Mouse (Mus musculus) embryonic facial prominence, embryonic 11.5 days (tissue): ENCODE results near the gene Gm17651. TPM values are rescaled to one million over a fixed set of nuclear protein-coding genes. Genes with fewer than 3 reads are reported as not detected.
A peak's percentile ranks its signal among the peaks of the same experiment; 100 is the strongest.

Experiments
- ATAC-seq: fragments of 200-750 bp; cut with Nextera tagmentation; replicated peaks from 2 replicates; pipeline ENCODE4 v1.8.0; 2017; ENCODE audit warnings: low read depth; ENCODE audit not compliant: insufficient number of reproducible peaks, low FRiP score, low TSS enrichment
- DNase-seq: peaks from one replicate; pipeline ENCODE4 v3.0.0-alpha.2; 2015; ENCODE audit warnings: low spot score
- H3K27ac ChIP-seq: fragments of 300-500 bp; sonication (generic); replicated peaks from 2 replicates; pipeline ENCODE4 v1.5.1; 2014; ENCODE audit warnings: mild to moderate bottlenecking, low read depth, low read length, control low read depth
- H3K27me3 ChIP-seq: fragments of 300-500 bp; sonication (generic); 2 replicates; pipeline ENCODE4 v1.6.1; 2014; ENCODE audit warnings: mild to moderate bottlenecking, low read length, moderate library complexity, mixed read lengths; ENCODE audit not compliant: control insufficient read depth, insufficient read depth
- H3K36me3 ChIP-seq: fragments of 300-500 bp; sonication (generic); replicated peaks from 2 replicates; pipeline ENCODE4 v1.6.1; 2014; ENCODE audit warnings: low read depth, mild to moderate bottlenecking, low read length, moderate library complexity, mixed read lengths; ENCODE audit not compliant: control insufficient read depth, insufficient read depth
- H3K4me1 ChIP-seq: fragments of 300-500 bp; sonication (generic); 2 replicates; pipeline ENCODE4 v1.6.1; 2014; ENCODE audit warnings: low read length, mixed read lengths; ENCODE audit not compliant: control insufficient read depth, insufficient read depth
- H3K4me2 ChIP-seq: fragments of 300-500 bp; sonication (generic); 2 replicates; pipeline ENCODE4 v1.6.1; 2014; ENCODE audit warnings: low read depth, mild to moderate bottlenecking, control low read depth, low read length, moderate library complexity
- H3K4me3 ChIP-seq: fragments of 300-500 bp; sonication (generic); 2 replicates; pipeline ENCODE4 v1.5.1; 2014; ENCODE audit warnings: low read depth, low read length, control low read depth
- H3K9ac ChIP-seq: fragments of 300-500 bp; sonication (generic); replicated peaks from 2 replicates; pipeline ENCODE4 v1.6.1; 2014; ENCODE audit warnings: mild to moderate bottlenecking, control low read depth, low read length
- H3K9me3 ChIP-seq: fragments of 300-500 bp; sonication (generic); replicated peaks from 2 replicates; pipeline ENCODE4 v1.6.1; 2016; ENCODE audit warnings: mild to moderate bottlenecking, low read length, inconsistent platforms, mixed read lengths; ENCODE audit not compliant: control insufficient read depth
- WGBS: fragments of 180-500 bp; shearing (Covaris S2); extraction: QIAGEN DNeasy Blood & Tissue Kit; methylation state at CpG from one replicate; pipeline ENCODE4 v1.1.7; 2014; 5-methylcytosine and 5-hydroxymethylcytosine counted together
- polyA plus RNA-seq: library from polyadenylated mRNA; unstranded; fragments of >200 nt; fragmentation: Nextera tagmentation; extraction: Ambion mirVana; gene quantifications from 2 replicates; pipeline ENCODE4 v1.2.1, GENCODE M21; 2014

Gm17651 gene
- polyA plus RNA-seq, 1 experiment from 2014 or later: not detected

- no peak within 1 kb of the TSS for H3K27ac ChIP-seq
These were observed 16.7 kb downstream of the Gm17651 start, which contains the start of gene Prkab2 for GRCm38 (mm10) chr3:97657655-97658411. TSS of gene Prkab2 (plus strand) at chr3:97658193.

GRCm38 (mm10) chr3:97654901-97655300, 19.6 kb downstream of the Gm17651 start:
- Histone ChIP-seq H3K27ac (no peak overlapping the region), H3K9me3 (no peaks in the 10 kb centered on the region), H3K4me3 (no peak overlapping the region), H3K9ac (no peak overlapping the region), H3K4me1 (no peaks in the 10 kb centered on the region; the same call in 1 of the 2 replicates), H3K4me2 (no peak overlapping the region), H3K27me3 (no peaks in the 10 kb centered on the region), H3K36me3 (no peaks in the 10 kb centered on the region)
- WGBS: 80% methylated on average over 8 of the region's 8 CpGs
- no peak for DNase-seq
- no peak for ATAC-seq

More at GRCm38 (mm10) chr3:97657655-97658411, 16.7 kb downstream of the Gm17651 start, which contains the start of gene Prkab2:
- H3K4me1 ChIP-seq: no peaks in the 10 kb centered on the region; the same call in 1 of the 2 replicates
- 3% methylated on average over 45 of the region's 51 CpGs for WGBS
- ATAC-seq (peak; percentile 94), DNase-seq (peak; percentile 99)
- H3K4me2 ChIP-seq: peak within 1 kb of the TSS; percentile 58
- H3K36me3 ChIP-seq: no peaks in the 10 kb centered on the region
- no peaks in the 10 kb centered on the region for H3K27me3 ChIP-seq
- peak within 1 kb of the TSS; percentile 82 for H3K4me3 ChIP-seq
- H3K9ac ChIP-seq: peak within 1 kb of the TSS; percentile 65
- H3K9me3 ChIP-seq: no peaks in the 10 kb centered on the region

- no peak overlapping the region for H3K27ac ChIP-seq
- H3K36me3 ChIP-seq: no peaks in the 10 kb centered on the region
- ATAC-seq (no peak), DNase-seq (no peak)
- H3K27me3 ChIP-seq: no peaks in the 10 kb centered on the region
- WGBS: 92% methylated on average over 5 of the region's 5 CpGs
- H3K4me1 ChIP-seq: no peaks in the 10 kb centered on the region; the same call in 1 of the 2 replicates
- no peak overlapping the region for H3K4me3 ChIP-seq
- no peak overlapping the region for H3K4me2 ChIP-seq
- no peak overlapping the region for H3K9ac ChIP-seq
- H3K9me3 ChIP-seq: no peaks in the 10 kb centered on the region
These were observed 20.7 kb downstream of the Gm17651 start for GRCm38 (mm10) chr3:97653781-97654180.

GRCm38 (mm10) chr3:97651604-97652003, 22.9 kb downstream of the Gm17651 start:
- Histone ChIP-seq H3K36me3 (no peaks in the 10 kb centered on the region), H3K27ac (no peak overlapping the region), H3K27me3 (no peaks in the 10 kb centered on the region), H3K4me3 (no peak overlapping the region), H3K9me3 (no peaks in the 10 kb centered on the region), H3K4me1 (no peaks in the 10 kb centered on the region), H3K9ac (no peak overlapping the region), H3K4me2 (no peak overlapping the region)
- no peak for DNase-seq
- ATAC-seq: no peak
- 88% methylated on average over 10 of the region's 10 CpGs for WGBS

- Histone ChIP-seq H3K4me2 (no peak overlapping the region), H3K9ac (no peak overlapping the region), H3K4me1 (no peaks in the 10 kb centered on the region), H3K27ac (no peak overlapping the region), H3K27me3 (no peaks in the 10 kb centered on the region), H3K9me3 (no peaks in the 10 kb centered on the region), H3K4me3 (no peak overlapping the region), H3K36me3 (no peaks in the 10 kb centered on the region)
- 81% methylated on average over 6 of the region's 6 CpGs for WGBS
- DNase-seq (no peak), ATAC-seq (no peak)
These were observed 25.0 kb downstream of the Gm17651 start for GRCm38 (mm10) chr3:97649469-97649868.

- ATAC-seq (no peak), DNase-seq (no peak)
- H3K4me1 ChIP-seq: no peaks in the 10 kb centered on the region
- no peak overlapping the region for H3K4me3 ChIP-seq
- no peaks in the 10 kb centered on the region for H3K9me3 ChIP-seq
- no peaks in the 10 kb centered on the region for H3K27me3 ChIP-seq
- no peaks in the 10 kb centered on the region for H3K36me3 ChIP-seq
- no peak overlapping the region for H3K27ac ChIP-seq
- WGBS: 77% methylated on average over 3 of the region's 3 CpGs
- no peak overlapping the region for H3K4me2 ChIP-seq
- no peak overlapping the region for H3K9ac ChIP-seq
These were observed 25.5 kb downstream of the Gm17651 start for GRCm38 (mm10) chr3:97649022-97649421.

GRCm38 (mm10) chr3:97648518-97648917, 26.0 kb downstream of the Gm17651 start:
- Histone ChIP-seq H3K9ac (no peak overlapping the region), H3K36me3 (no peaks in the 10 kb centered on the region), H3K27me3 (no peaks in the 10 kb centered on the region), H3K4me1 (no peaks in the 10 kb centered on the region), H3K27ac (no peak overlapping the region), H3K4me2 (no peak overlapping the region), H3K4me3 (no peak overlapping the region), H3K9me3 (no peaks in the 10 kb centered on the region)
- DNase-seq (no peak), ATAC-seq (no peak)
- 41% methylated on average over 1 of the region's 1 CpGs for WGBS

GRCm38 (mm10) chr3:97642001-97642400, 32.5 kb downstream of the Gm17651 start:
- H3K27me3 ChIP-seq: no peaks in the 10 kb centered on the region
- DNase-seq (no peak), ATAC-seq (no peak)
- H3K9me3 ChIP-seq: no peaks in the 10 kb centered on the region
- no peaks in the 10 kb centered on the region for H3K4me1 ChIP-seq
- no peak overlapping the region for H3K27ac ChIP-seq
- no peaks in the 10 kb centered on the region for H3K36me3 ChIP-seq
- H3K4me3 ChIP-seq: no peak overlapping the region
- H3K4me2 ChIP-seq: no peak overlapping the region
- no peak overlapping the region for H3K9ac ChIP-seq
- WGBS: 86% methylated on average over 9 of the region's 9 CpGs
